Mouse (Mus musculus) testis, adult 2 months (tissue): Measurements from ENCODE around the gene Edem2.

Experiments used
- CTCF ChIP-seq: fragments of 200-500 bp; IDR thresholded peaks from 2 replicates; pipeline ENCODE4 v1.5.1; 2012; ENCODE audit warnings: low read depth, mild to moderate bottlenecking, inconsistent platforms, low read length, moderate library complexity; ENCODE audit not compliant: control insufficient read depth, insufficient read depth, insufficient replicate concordance
- POLR2A ChIP-seq: fragments of 200-500 bp; IDR thresholded peaks from 2 replicates; pipeline ENCODE4 v1.6.1; 2012; ENCODE audit warnings: low read depth, mild to moderate bottlenecking, inconsistent platforms, low read length, moderate library complexity; ENCODE audit not compliant: control insufficient read depth

DNA sequence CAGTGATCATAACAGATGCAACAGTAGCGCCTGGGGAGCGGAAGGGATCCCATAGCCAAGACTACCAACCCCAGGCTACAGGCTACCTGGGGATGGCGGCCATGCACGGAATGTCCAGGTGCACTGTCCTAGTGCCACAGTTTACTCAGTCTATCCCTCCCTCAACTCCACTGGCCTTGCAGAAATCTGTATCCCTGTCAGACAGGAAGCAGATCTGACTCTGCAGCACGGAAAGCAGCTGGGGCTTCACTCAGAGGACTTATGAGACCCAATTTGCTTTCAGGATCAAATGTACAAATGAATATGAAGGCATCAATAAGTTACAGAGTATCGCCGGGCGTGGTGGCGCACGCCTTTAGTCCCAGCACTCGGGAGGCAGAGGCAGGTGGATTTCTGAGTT, 41.5 kb downstream of the Edem2 start:
- TF ChIP-seq POLR2A (no peak), CTCF (no peak)
